Mouse (Mus musculus) cortical plate, adult 2 months (tissue): ENCODE data around the gene Cntn4.

Experiments
- CTCF ChIP-seq: fragments of 200-500 bp; IDR thresholded peaks from 2 replicates; pipeline ENCODE4 v1.5.1; 2011; ENCODE audit warnings: mild to moderate bottlenecking, control low read depth, low read length; ENCODE audit not compliant: insufficient read depth; ENCODE audit errors: extremely low read depth
- POLR2A ChIP-seq: fragments of 200-500 bp; IDR thresholded peaks from 2 replicates; pipeline ENCODE4 v1.6.1; 2011; ENCODE audit warnings: mild to moderate bottlenecking, low read length, control low read depth; ENCODE audit not compliant: insufficient read depth; ENCODE audit errors: extremely low read depth

- TF ChIP-seq CTCF (no peak), POLR2A (no peak)
Observed at GRCm38 (mm10) chr6:106726078-106726477, 1048.6 kb downstream of the Cntn4 start.
